Mouse (Mus musculus) thymus, postnatal 4 days (tissue): ENCODE results near the gene Abr.

Experiments
- DNase-seq: peaks from one replicate; pipeline ENCODE4 v3.0.0; 2021

Gene Abr

DNA sequence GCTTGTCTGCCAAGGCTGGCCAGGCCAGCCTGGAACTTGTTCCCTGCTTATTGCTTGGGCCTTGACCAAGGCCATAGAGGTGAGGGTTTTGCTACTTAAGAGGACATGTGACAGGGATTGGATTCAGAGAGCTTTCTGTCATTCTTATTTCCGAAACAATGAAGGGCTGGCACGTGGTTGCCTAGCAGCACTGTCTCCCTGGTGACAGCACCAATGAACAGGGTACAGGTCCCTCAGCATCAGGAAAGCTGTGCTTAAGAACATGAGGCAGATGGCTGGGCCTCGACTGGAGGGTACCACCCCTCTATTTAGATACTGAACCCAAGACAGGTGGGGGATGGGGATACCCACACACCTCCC, 171.9 kb downstream of the Abr start:
- DNase-seq: no peak

DNA sequence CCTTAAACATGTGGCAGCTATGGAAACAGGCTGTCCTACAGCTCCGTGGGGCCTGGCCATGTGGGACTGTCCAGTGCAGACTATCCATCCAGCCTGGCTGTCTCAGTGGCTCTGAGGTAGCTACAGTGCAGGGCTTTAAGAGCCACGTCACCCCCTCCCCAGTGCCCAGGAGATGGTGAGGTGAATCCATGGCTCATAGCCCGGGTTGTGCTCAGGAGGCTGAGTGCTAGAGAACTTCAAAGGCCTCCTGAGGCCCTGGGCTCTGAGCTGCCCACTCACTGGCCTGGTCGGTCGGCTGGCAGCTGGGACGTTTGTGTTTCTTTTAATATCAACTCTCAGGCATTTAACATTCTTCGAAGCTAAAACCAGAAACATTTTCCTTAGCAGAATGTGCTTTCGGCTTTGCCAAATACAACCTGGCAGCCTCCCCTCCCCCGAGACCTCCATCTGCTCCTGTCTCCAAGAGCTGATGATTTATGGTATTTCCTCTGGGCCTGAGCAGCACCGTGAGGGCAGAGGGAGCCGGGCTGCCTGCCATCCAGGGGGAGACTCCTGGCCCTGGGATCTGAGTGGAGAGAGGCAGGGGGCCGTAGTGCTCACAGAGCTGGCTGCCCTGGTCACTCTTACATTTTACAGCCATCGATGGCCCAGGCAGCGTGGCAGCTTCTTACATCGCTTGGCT, 172.5 kb downstream of the Abr start:
- no peak for DNase-seq

DNA sequence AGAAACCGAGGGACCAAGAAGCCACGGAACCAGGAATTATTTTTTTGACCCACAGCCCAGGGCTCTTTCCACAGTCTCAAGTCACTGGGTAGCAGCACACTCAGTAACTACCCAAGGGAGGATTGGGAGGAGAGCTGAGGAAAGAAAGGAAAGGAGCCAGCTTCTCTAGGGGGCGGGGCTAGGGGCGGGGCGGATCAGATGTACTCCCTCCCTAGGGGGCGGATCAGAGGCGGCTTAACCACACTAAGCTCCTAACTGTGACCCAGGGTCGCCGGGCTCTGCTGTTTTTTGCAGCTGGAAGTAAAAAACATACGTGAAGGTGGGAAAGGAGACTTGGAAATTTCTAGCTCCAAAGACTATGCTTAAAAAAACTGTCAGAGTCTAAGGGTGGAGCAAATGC, 175.9 kb downstream of the Abr start:
- peak; percentile 33 for DNase-seq

- no peak for DNase-seq
Measured at GRCm38 (mm10) chr11:76445459-76445858, 176.7 kb downstream of the Abr start.

DNA sequence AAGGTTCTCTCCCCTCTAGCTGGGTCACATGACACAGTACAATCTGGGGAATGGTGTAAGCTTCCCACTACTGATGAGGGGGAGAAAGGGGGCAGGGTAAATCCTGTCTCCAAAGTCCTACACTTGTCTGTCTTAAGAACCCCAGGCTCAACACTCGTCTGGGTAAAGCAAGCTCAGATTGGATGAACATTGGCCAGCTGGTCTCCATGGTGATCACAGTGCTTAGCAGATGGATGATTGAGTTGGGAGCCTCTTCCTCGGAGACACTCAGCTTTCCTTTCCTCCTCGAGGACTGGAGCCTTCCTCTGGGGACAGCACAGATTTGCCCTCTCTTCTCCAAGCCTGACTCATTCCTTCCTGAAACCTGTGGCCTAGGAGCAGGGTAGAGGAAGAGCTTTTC, 182.4 kb downstream of the Abr start:
- DNase-seq: no peak

DNA sequence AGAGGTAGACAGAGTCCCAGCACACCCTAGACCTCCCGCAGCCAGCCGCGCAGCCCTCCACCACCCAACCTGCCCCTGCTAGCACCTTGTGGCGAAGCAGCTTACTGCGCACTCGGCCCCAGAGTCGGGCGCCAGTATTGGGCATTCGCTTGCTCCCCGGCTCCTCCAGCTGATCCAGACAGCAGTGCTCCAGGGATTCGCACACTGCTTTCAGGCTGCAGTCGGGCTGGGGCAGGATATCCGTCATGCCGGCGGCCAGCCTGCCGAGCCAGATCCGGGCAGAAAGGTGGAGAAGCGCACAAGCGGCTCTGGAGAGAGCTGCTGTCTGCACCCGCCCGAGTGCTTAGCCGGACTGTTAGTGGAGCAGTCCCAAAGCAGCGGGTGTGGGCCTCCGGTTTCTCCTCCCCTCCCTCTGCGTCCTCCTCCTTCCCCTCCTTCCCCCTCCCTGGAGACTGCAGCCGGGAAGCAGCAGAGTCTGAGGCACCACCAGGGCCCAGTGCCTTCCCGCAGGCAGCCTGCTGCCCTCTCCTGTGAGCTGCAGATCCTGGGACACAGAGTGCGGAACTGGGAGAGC, 185.2 kb downstream of the Abr start:
- no peak for DNase-seq

DNA sequence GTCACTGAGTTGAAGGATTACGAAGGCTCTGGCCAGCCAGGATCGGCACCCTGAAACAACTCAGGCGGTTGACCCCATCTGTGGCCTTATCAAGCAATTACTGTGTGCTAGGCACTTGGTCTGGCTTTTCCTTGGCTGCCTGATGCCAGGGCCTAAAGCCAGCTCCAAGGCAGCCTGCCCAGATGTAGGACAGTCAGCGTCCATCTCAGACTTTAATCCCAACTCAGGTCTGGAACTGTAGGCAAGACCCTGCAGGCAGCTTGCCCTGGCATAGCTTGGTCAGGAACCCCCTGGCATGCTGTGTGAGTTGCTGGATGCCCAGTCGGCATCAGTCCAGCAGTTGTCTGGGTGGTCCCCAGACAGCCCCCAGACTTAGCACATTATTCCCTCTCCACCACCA, 186.1 kb downstream of the Abr start:
- no peak for DNase-seq

DNA sequence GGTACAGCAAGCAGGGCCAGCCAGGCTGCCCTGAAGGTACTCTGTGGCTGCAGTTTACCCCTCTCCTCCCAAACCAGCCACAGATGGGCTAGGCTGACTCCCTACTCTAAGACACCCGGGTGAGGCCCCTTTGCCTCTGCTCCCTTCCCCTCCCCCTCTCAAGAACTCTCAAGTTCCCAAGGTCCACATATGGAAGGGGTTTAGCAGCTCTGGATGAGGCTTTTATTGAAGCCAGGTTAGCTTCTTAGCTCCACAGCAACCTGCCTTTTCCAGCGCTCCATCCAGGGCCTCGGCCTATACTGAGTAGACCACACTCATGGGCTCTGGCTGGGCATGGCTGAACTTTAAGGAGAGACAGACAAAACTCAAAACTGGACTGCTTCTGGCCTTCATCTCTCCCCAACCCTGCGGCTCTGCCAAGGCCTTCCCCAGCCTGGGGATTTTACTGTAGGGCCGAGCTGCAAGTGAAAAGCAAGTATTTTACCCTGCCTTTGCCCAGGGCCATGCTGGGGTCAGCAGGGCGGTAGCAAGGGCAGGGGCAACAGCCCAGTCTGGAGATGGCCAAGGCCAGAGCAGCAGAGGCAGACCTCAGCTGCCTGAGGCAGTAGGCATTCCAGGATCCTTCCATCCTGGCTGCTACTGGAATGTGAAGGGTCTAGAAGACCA, 192.0 kb downstream of the Abr start:
- no peak for DNase-seq

DNA sequence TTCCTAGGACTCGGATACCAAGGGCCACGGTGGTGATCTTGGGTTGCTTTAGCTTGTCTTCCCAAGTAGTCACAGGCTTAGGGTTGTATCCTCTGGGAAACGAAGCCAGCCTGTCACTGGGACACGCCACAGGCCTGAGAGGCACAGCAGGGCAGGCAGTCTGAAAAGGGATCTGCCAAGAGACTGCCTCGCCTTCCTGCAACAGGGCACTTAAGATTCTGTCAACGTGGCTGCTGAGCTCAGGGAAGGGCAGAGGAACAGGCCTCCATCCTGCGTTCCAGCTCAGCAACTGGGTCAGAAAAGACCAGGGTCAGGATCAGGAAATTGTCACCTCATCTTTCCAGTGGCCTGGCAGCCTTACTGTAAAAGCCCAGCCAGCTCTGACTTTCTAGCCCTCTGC, 192.6 kb downstream of the Abr start:
- no peak for DNase-seq

- DNase-seq: peak; percentile 86
Measured at GRCm38 (mm10) chr11:76429046-76429445, 193.1 kb downstream of the Abr start.

DNA sequence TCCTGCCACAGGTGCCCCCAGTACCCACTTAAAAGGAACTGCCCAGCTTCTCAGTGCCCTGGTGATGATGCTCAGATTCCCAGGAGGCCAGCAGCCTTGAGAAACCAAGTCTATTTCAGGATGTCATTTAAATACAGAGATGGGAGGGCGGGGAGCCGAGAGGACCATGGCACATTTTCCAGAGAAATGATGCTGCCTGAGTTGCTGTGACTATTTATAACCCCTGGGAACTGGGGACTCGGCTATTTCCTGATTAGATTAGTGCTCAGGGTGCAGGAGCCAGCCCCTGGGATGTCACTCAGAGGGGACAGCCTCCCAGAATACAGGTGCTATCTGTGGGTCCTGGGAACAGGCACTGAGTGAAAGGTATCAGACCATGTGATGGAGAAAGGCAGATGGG, 194.3 kb downstream of the Abr start:
- no peak for DNase-seq

- no peak for DNase-seq
Measured at GRCm38 (mm10) chr11:76425749-76426148, 196.4 kb downstream of the Abr start.

DNA sequence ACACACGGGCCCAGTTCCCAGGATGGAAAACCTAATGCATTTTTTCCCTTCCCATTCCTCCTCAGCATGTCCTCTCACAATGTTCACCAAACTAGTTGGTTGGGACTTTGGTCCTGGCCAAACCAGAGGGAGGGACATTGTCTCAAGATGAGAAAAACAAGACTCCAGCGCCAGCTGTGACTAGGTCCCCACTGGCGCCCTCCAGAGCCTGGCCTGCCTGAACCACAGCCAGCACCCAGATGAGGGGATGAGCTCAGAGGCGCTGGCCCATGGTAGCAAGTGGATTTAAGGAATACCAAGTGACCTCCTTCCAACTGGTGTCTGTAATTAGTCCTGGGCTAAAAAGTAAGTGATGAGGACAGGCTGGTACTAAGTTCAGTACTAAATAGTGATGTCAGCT, 201.2 kb downstream of the Abr start:
- no peak for DNase-seq

GRCm38 (mm10) chr11:76419179-76419578, 202.9 kb downstream of the Abr start:
- DNase-seq: peak; percentile 68

DNA sequence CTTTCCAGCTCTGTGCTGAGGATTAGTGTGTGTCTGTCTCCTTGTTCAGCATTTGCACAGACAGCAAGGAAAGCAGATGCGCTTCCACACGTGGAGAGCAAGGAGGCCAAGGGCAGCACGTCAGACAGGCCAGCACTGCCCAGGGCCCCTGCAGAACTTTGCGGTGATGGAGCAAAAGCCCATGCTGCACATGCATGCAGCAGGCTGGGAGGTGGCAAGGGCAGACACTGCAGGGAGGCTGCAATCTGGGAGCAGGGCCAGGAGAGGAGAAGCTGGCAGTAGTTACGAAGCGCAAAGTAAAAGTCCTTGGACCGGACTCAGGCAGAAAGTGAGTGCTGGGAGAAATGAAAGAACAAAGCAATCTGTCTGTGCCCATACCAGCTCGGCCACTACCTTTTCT, 203.7 kb downstream of the Abr start:
- no peak for DNase-seq

DNA sequence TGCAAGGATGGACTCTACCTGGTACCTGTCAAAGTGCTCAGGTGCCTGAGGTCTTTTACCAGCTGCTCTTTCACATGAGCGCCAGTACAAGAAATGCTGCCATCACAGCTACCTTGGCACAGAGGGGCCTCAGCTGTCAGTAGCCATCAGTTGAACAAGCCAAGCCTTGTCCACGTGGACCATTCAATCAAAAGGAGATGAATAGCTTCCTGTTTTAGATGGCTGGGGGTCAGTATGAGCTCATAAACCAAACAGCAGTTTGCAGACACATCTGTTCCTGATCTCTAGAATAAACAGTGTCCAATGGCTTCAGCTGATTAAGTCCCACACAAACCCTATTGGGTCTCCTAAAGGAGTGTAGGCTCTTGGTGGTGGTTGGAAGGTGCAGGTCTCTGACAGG, 206.1 kb downstream of the Abr start:
- no peak for DNase-seq

DNA sequence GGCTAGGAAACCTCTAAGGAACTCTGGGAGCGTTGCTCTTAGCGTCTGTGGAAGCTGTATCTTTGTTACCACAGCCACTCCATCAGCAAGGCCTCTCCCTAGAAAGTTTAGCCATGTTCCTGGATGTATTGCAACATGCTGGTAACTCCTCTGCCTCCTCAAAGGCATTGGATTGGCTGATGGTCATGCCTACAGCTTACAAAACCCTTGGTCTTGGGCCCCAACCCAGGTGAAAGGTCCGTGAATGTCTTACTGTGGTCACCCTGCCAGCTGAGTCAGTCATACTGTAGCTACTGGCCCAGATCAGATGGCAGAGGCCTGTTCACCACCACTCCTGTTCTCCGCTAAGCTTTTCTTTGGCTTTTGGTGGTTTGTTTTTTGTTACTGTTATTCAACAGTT, 207.1 kb downstream of the Abr start:
- DNase-seq: no peak

DNA sequence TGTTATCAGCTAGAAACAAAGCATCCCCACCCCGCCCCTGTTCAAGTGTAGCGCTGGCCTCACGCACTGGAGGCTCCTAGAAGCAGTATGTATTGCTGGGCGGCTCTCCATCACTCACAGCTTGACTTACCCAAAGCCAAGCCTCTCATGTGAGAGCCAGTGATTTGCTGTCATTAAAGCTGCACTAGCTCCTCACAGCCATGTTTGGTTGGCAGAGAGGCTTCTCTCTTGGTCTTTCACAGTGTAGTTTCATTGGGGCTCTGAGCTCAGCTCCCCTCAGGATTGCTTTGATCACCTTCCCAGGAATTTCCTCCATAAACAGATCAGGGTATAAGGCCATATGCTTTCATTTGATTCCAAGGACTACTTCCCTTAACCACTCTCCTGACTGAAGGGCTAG, 208.9 kb downstream of the Abr start:
- DNase-seq: no peak

DNA sequence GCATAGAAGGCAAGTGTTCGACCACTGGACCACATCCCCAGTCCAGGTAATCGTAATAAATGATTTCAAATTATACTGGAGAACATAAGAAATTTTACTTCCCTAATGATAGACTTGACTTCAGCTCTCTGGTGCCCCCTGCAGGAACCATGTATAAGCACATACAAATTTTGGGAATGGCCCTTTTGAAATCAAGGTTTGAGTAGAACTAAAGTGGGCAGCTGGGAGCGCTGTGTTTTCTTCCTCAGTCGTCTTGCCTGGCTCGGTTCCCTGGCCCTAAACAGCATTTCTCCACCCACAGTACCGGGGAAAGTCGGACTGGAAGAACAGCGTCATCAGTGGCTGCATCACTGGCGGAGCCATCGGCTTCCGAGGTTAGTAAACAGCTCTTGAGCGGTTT, 211.3 kb downstream of the Abr start:
- peak; percentile 83 for DNase-seq

DNA sequence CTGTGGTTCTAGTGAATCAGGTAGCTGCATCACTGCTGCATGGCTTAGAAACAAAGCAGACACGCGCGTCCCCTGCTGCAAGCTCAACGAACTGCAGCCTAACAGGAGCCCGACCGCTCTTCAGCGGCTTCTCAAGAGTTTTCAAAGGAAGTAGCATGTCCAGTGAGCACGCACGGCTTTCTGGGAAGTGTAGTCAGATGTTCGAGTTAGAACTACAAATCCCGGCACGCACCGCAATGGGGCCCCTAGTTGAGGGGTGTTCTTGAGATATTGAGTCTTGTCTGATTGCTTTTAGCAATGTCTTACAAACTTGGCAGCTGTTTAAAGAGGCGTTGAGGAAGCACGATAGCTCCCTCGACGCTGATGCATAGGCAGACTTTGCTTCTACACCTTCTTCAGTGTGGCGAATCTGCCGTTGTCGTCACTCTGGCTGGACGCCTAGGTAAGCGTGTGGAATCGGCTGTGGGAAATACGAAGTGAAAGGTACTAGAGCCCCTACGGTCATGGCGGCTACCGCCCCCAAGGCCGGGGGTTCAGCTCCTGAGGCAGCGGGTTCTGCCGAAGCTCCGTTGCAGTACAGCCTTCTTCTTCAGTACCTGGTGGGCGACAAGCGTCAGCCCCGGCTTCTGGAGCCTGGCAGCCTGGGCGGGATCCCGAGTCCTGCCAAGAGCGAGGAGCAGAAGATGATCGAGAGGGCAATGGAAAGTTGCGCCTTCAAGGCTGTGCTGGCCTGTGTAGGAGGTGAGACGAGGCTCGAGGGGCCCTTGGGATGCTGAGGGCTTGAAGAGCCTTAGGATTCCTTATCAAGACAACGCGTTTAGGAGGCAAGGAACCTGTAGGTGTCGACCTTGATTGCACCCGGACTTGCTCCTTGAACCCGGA, 215.2 kb downstream of the Abr start, which contains the start of gene Timm22:
Timm22 (plus strand) TSS at position 251 of the 882 bp plus-strand sequence.
- peak; percentile 98 for DNase-seq

DNA sequence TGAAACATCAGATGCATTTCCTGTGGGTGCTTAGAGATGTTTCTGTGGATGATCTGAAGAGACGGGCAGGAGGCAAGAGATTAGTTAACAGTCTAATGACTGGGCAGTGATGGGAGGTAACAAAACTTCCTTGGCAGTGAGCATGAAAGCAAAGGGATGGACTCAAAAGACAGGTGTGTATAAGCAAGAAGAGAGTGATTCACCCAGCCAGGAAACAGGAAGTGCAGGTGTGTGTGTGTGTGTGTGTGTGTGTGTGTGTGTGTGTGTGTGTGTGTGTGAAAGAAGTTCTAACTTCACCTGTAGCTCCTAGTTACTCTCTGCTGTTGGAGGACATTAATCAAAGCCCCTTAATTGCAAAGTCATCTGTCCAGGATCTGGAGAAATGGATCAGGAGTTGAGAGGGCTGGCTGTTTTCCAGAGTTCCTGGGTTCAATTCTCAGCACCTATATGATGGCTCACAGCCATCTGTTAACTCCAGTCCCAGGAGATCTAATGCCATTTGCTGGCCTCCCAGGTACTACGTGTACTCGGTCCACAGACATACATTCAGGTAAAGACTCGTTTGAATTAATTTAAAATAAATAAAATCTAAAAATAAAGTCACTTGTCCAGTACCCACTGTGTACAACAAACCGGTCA, 216.4 kb downstream of the Abr start:
- peak; percentile 45 for DNase-seq

DNA sequence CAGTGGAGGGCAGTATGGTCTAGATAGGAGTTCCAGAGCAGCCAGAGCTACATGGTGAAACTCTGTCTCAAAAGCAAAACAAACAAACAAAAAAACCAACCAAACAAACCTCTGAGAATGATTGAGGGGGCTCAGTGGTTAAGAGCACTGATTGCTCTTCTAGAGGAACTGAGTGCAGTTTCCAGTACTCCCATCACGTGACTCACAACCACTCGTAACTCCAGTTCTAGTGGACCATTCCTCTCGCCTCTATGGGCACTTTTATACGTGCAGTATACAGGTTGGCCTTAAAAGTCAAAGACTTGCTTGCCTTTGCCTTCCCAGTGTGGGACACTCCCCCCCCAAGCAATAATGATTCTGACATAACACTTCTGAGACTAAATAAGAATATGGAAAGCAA, 217.0 kb downstream of the Abr start:
- DNase-seq: no peak

DNA sequence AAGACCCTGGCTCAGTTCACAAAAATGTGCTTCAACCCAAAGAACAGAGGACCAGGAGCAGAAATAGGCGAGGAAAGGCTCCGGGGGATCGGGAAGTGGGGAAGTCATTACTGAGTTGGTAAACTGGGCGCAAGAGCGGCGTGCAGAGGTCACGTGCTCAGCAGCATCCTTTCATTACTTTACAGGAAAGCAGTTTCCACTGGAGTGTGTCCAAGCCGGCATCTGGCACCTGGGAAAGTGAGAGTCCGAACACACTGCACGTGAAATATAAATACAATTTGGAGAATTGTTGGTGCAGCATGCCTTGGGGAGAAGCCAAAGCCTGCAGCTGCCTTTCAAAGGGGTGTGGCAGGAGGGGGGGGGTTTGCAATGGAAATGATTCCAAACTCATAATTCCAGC, 220.7 kb downstream of the Abr start:
- DNase-seq: no peak
